Mouse (Mus musculus) lung, postnatal 0 days (tissue): Measurements from ENCODE around the gene Abca2. TPM values are rescaled to one million over a fixed set of nuclear protein-coding genes. Genes with fewer than 3 reads are reported as not detected.

ENCODE experiments used
- ATAC-seq: fragments of 200-750 bp; cut with Nextera tagmentation; 2 replicates; pipeline ENCODE4 v1.8.0; 2017; ENCODE audit warnings: moderate library complexity
- DNase-seq: peaks from one replicate; pipeline ENCODE4 v3.0.0-alpha.2; 2016; ENCODE audit warnings: low spot score
- H3K27ac ChIP-seq: fragments of 300-500 bp; sonication (generic); 2 replicates; pipeline ENCODE4 v1.5.1; 2014; ENCODE audit warnings: antibody characterized with exemption, mild to moderate bottlenecking, low read length, mixed read lengths
- H3K27me3 ChIP-seq: fragments of 300-500 bp; sonication (generic); replicated peaks from 2 replicates; pipeline ENCODE4 v1.6.1; 2014; ENCODE audit warnings: low read length, mixed read lengths; ENCODE audit not compliant: insufficient read depth
- H3K36me3 ChIP-seq: fragments of 300-500 bp; sonication (generic); 2 replicates; pipeline ENCODE4 v1.6.1; 2014; ENCODE audit warnings: low read length, mixed read lengths; ENCODE audit not compliant: insufficient read depth
- H3K4me1 ChIP-seq: fragments of 300-500 bp; sonication (generic); 2 replicates; pipeline ENCODE4 v1.6.1; 2014; ENCODE audit warnings: antibody characterized with exemption, low read depth, low read length, mixed read lengths; ENCODE audit not compliant: insufficient read depth
- H3K4me2 ChIP-seq: fragments of 300-500 bp; sonication (generic); replicated peaks from 2 replicates; pipeline ENCODE4 v1.6.1; 2014; ENCODE audit warnings: low read depth, mild to moderate bottlenecking, low read length, moderate library complexity, mixed read lengths
- H3K4me3 ChIP-seq: fragments of 300-500 bp; sonication (generic); 2 replicates; pipeline ENCODE4 v1.5.1; 2014; ENCODE audit warnings: low read depth, low read length
- H3K9ac ChIP-seq: fragments of 300-500 bp; sonication (generic); replicated peaks from 2 replicates; pipeline ENCODE4 v1.6.1; 2014; ENCODE audit warnings: low read depth, mild to moderate bottlenecking
- H3K9me3 ChIP-seq: fragments of 300-500 bp; sonication (generic); 2 replicates; pipeline ENCODE4 v1.6.1; 2016; ENCODE audit warnings: low read length, mixed read lengths
- CTCF ChIP-seq: IDR thresholded peaks from 2 replicates; pipeline ENCODE4 v1.5.1; 2016; ENCODE audit warnings: antibody characterized with exemption, mild to moderate bottlenecking
- EP300 ChIP-seq: IDR thresholded peaks from 2 replicates; pipeline ENCODE4 v1.6.1; 2016; ENCODE audit warnings: antibody characterized with exemption, mild to moderate bottlenecking, control low read depth
- WGBS: fragments of 180-500 bp; shearing (Covaris S2); extraction: QIAGEN DNeasy Blood & Tissue Kit; methylation state at CpG from one replicate; pipeline ENCODE4 v1.1.7; 2014; 5-methylcytosine and 5-hydroxymethylcytosine counted together
- polyA plus RNA-seq: library from polyadenylated mRNA; unstranded; fragments of >200 nt; fragmentation: Nextera tagmentation; extraction: Ambion mirVana; gene quantifications from 2 replicates; pipeline ENCODE4 v1.2.1, GENCODE M21; 2015

Gene Abca2
- polyA plus RNA-seq, 1 experiment from 2014 or later: 2.7 TPM

DNA sequence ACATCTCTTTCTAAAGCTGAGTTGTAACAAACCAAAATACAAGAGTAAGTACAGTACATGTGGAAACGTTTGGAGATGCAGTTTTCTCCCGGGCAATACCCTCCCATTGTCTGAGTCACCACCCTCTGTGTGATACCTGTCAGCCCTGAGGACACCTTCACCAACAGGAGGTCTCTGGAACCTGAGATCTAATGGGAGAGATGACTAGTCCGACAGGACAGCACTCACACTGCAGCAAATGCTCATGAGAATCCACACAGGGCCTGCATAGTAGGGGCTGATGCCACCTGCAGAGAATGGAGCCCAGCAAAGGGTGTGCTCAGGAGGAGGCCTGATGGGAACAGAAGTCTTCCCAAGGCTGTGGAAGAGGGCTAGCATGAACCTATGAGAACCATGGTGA is 32.9 kb downstream of the Abca2 start:
- WGBS: 13% methylated on average over 3 of the region's 3 CpGs
- H3K4me3 ChIP-seq: peak overlapping the region; percentile 68
- no peaks in the 10 kb centered on the region for H3K27me3 ChIP-seq
- no peaks in the 10 kb centered on the region for H3K9me3 ChIP-seq
- H3K9ac ChIP-seq: no peak overlapping the region
- peak overlapping the region; percentile 71 for H3K27ac ChIP-seq
- peaks cover 8% of the 10 kb centered on the region; the same call in 1 of the 2 replicates for H3K4me1 ChIP-seq
- no peak for DNase-seq
- no peak for ATAC-seq
- TF ChIP-seq CTCF: no peak
- TF ChIP-seq EP300: no peak
- H3K4me2 ChIP-seq: peak overlapping the region; percentile 76
- H3K36me3 ChIP-seq: no peaks in the 10 kb centered on the region

GRCm38 (mm10) chr2:25463630-25464029 is 35.1 kb downstream of the Abca2 start:
- Histone ChIP-seq H3K4me1 (peaks cover 8% of the 10 kb centered on the region; the same call in 1 of the 2 replicates), H3K27me3 (no peaks in the 10 kb centered on the region), H3K4me3 (no peak overlapping the region), H3K4me2 (no peak overlapping the region), H3K9me3 (no peaks in the 10 kb centered on the region), H3K27ac (no peak overlapping the region), H3K9ac (no peak overlapping the region), H3K36me3 (no peaks in the 10 kb centered on the region)
- TF ChIP-seq CTCF: no peak
- TF ChIP-seq EP300: no peak
- ATAC-seq (no peak), DNase-seq (no peak)
- WGBS: 77% methylated on average over 3 of the region's 3 CpGs

DNA sequence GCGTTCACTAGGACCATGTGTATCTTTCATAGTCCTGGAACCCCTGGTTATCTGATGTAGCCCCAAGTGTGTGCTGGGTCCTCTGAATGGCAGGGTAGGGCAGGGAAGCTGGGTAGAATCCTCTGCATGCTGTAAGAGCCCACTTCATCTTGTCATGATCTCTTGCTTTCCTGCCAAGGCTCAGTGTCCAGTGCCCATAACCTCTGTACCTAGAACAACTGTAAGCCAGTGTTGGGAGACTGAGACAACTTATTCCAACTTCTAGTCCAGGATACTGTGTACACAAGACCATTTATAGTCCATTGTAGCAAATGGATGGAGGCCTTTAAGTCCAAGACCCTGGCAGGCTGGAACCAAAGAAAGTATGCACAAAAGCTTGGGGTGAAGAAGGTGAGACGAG is 36.8 kb downstream of the Abca2 start:
- Histone ChIP-seq H3K27ac (no peak overlapping the region), H3K4me2 (no peak overlapping the region), H3K4me3 (no peak overlapping the region), H3K27me3 (no peaks in the 10 kb centered on the region), H3K36me3 (no peaks in the 10 kb centered on the region), H3K4me1 (peaks cover under 1% of the 10 kb centered on the region; the same call in 1 of the 2 replicates), H3K9me3 (no peaks in the 10 kb centered on the region), H3K9ac (no peak overlapping the region)
- ATAC-seq (no peak), DNase-seq (no peak)
- no peak for TF ChIP-seq EP300
- WGBS: 66% methylated on average over 2 of the region's 2 CpGs

DNA sequence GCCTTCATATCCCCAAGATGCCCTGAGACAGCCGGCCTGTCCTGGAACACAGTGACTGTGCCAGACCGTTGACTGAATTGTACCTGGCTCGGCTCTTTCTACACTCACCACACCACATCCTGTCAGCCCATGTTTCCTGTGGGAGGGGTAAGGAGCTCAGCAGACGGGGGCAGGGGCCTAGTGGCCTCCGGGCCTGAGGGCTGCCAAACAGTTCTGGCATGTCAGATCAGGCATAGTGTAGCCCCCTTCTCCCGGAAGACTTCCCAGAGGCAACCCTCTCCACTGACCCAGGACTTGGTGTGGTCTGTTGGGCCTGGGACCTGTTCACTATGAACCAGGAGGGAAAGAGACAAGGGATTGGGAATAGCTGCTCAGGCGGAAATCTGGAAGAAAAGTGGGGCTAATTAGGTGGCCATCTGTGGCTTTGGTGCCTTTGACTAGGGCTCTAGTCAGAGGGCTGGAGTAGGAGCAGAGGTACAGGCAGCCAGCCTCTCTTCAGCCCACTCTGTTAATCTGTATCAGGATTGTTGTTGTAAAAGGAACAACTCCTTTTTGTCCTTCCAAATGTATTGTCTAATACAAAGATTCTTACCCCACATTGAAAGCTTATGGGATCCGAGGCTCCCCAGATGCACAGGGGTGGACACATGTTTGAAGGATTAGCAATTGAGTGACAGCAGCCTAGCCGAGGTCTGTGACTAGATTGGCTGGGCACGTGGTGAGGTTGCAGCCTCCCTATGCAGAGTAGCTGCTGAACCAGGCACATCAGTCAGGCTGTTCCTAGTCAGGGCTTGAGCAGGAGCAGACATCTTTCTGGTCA is 37.5 kb downstream of the Abca2 start:
- DNase-seq: no peak
- Histone ChIP-seq H3K27ac (no peak overlapping the region), H3K9me3 (no peaks in the 10 kb centered on the region), H3K4me2 (no peak overlapping the region), H3K36me3 (no peaks in the 10 kb centered on the region), H3K4me1 (no peaks in the 10 kb centered on the region), H3K27me3 (no peaks in the 10 kb centered on the region), H3K9ac (no peak overlapping the region), H3K4me3 (no peak overlapping the region)
- 44% methylated on average over 10 of the region's 10 CpGs for WGBS
- ATAC-seq: no peak
- TF ChIP-seq CTCF: no peak
- no peak for TF ChIP-seq EP300

DNA sequence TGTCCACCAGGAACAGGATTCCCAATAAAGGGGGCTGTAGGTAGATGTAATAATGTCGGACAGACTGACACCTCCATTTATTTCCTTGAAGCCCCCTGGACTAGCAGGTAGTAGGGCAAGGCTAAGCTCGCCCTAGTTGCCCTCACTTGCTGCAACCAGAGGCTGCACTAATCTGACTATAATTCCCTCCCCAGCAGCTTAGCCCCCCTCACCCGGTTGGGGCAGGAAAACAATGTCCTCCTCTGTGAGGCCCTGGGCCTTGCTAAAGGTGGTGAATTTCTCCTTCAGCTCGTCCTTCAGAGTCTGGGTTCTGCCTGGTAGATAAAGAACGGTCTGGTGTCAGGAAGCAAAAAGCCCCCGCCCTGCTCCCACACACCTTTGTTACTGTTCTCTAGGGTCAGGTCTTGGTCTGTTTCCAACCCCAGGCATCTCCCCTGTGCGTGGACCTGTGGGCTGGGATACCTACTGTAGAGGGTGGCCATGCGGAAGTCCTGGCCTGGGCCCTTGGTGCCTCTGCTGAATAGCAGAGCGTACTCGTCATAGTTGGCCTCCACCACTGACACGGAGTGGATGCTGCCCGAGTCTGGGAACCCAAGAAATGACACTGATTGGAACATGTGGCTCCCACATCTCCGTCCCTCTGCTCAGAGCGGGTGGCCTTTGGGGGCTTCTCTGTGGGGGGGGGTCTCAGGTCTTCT is 39.3 kb downstream of the Abca2 start:
- Histone ChIP-seq H3K36me3 (no peaks in the 10 kb centered on the region), H3K9me3 (no peaks in the 10 kb centered on the region), H3K4me3 (no peak overlapping the region), H3K27ac (no peak overlapping the region), H3K4me1 (no peaks in the 10 kb centered on the region), H3K27me3 (no peaks in the 10 kb centered on the region), H3K4me2 (no peak overlapping the region), H3K9ac (no peak overlapping the region)
- 72% methylated on average over 14 of the region's 14 CpGs for WGBS
- DNase-seq (no peak), ATAC-seq (no peak)
- no peak for TF ChIP-seq CTCF
- no peak for TF ChIP-seq EP300

GRCm38 (mm10) chr2:25468962-25469915 is 40.7 kb downstream of the Abca2 start:
- H3K27me3 ChIP-seq: no peaks in the 10 kb centered on the region
- H3K27ac ChIP-seq: no peak overlapping the region
- 63% methylated on average over 10 of the region's 10 CpGs for WGBS
- H3K36me3 ChIP-seq: no peaks in the 10 kb centered on the region
- no peak overlapping the region for H3K4me3 ChIP-seq
- ATAC-seq (peak; percentile 67), DNase-seq (peak; percentile 27)
- no peaks in the 10 kb centered on the region for H3K9me3 ChIP-seq
- no peak overlapping the region for H3K4me2 ChIP-seq
- H3K4me1 ChIP-seq: no peaks in the 10 kb centered on the region
- TF ChIP-seq CTCF (no peak), EP300 (no peak)
- H3K9ac ChIP-seq: no peak overlapping the region
